Mouse (Mus musculus) erythroblast, embryonic 14.5 days (primary cell): Measurements from ENCODE around the gene Rsph10b.

Experiments
- GATA1 ChIP-seq: IDR thresholded peaks from 2 replicates; pipeline ENCODE4 v1.6.1; 2012; ENCODE audit warnings: low read length, inconsistent platforms, mixed read lengths
- TAL1 ChIP-seq: IDR thresholded peaks from 3 replicates; pipeline ENCODE4 v1.6.1; 2012; ENCODE audit warnings: low read length, inconsistent platforms, mixed read lengths

- TF ChIP-seq GATA1 = no peak
- no peak for TF ChIP-seq TAL1
Observed at GRCm38 (mm10) chr5:143961176-143961575, 28.3 kb downstream of the Rsph10b start.
